Mouse (Mus musculus): ENCODE results near the gene Nme1. TPM values are rescaled to one million over a fixed set of nuclear protein-coding genes. Genes with fewer than 3 reads are reported as not detected.

The Nme1 gene
- polyA plus RNA-seq, 1 experiment = 50.4 TPM

GRCm38 (mm10) chr11:93969799-93970198, 1.5 kb upstream of the Nme1 start:
- H3K9ac ChIP-seq (ENCODE audit: low read depth, poor library complexity, severe bottlenecking) = no peak overlapping the region
- H3K9me3 ChIP-seq (replicated peaks; ENCODE audit: control insufficient read depth, insufficient read depth, low read length, poor library complexity, severe bottlenecking) = no peaks in the 10 kb centered on the region
- H3K4me1 ChIP-seq (ENCODE audit: control insufficient read depth, insufficient read depth, low read length) = peaks cover 4% of the 10 kb centered on the region
- H3K27ac ChIP-seq (ENCODE audit: insufficient read depth, low read length) = no peak overlapping the region
- H3K27me3 ChIP-seq (ENCODE audit: control insufficient read depth, insufficient read depth, low read length, poor library complexity, severe bottlenecking) = no peaks in the 10 kb centered on the region
- no peak overlapping the region for H3K4me3 ChIP-seq (ENCODE audit: low read depth, low read length)
- peaks cover 8% of the 10 kb centered on the region for H3K36me3 ChIP-seq (ENCODE audit: control insufficient read depth, insufficient read depth, low read length, poor library complexity, severe bottlenecking)
- TF ChIP-seq POLR2A (IDR thresholded peaks at IDR 0.05; ENCODE audit: insufficient read depth, low read length) = no peak
- no peak for TF ChIP-seq CTCF (IDR thresholded peaks at IDR 0.05; ENCODE audit: low read depth, low read length)
- TF ChIP-seq EP300 (IDR thresholded peaks at IDR 0.05; ENCODE audit: insufficient read depth, low read depth, low read length) = no peak

- Histone ChIP-seq H3K9ac (ENCODE audit: low read depth, poor library complexity, severe bottlenecking) (no peak overlapping the region), H3K4me3 (ENCODE audit: low read depth, low read length) (no peak overlapping the region), H3K4me1 (ENCODE audit: control insufficient read depth, insufficient read depth, low read length) (peaks cover 2% of the 10 kb centered on the region), H3K27ac (ENCODE audit: insufficient read depth, low read length) (no peak overlapping the region), H3K36me3 (ENCODE audit: control insufficient read depth, insufficient read depth, low read length, poor library complexity, severe bottlenecking) (peaks cover 14% of the 10 kb centered on the region), H3K27me3 (ENCODE audit: control insufficient read depth, insufficient read depth, low read length, poor library complexity, severe bottlenecking) (no peaks in the 10 kb centered on the region), H3K9me3 (replicated peaks; ENCODE audit: control insufficient read depth, insufficient read depth, low read length, poor library complexity, severe bottlenecking) (no peaks in the 10 kb centered on the region)
- no peak for TF ChIP-seq CTCF (IDR thresholded peaks at IDR 0.05; ENCODE audit: low read depth, low read length)
- no peak for TF ChIP-seq POLR2A (IDR thresholded peaks at IDR 0.05; ENCODE audit: insufficient read depth, low read length)
- TF ChIP-seq EP300 (IDR thresholded peaks at IDR 0.05; ENCODE audit: insufficient read depth, low read depth, low read length) = no peak
These were observed 850 bp upstream of the Nme1 start for GRCm38 (mm10) chr11:93969171-93969570.

GRCm38 (mm10) chr11:93968848-93969128, 467 bp upstream of the Nme1 start:
- Histone ChIP-seq H3K36me3 (ENCODE audit: control insufficient read depth, insufficient read depth, low read length, poor library complexity, severe bottlenecking) (peaks cover 17% of the 10 kb centered on the region), H3K27me3 (ENCODE audit: control insufficient read depth, insufficient read depth, low read length, poor library complexity, severe bottlenecking) (no peaks in the 10 kb centered on the region), H3K4me3 (ENCODE audit: low read depth, low read length) (no peak overlapping the region; the same call in 1 of the 2 replicates), H3K27ac (ENCODE audit: insufficient read depth, low read length) (no peak overlapping the region), H3K9ac (ENCODE audit: low read depth, poor library complexity, severe bottlenecking) (peak overlapping the region; percentile 38; the same call in 1 of the 2 replicates), H3K9me3 (replicated peaks; ENCODE audit: control insufficient read depth, insufficient read depth, low read length, poor library complexity, severe bottlenecking) (no peaks in the 10 kb centered on the region), H3K4me1 (ENCODE audit: control insufficient read depth, insufficient read depth, low read length) (peaks cover 2% of the 10 kb centered on the region)
- TF ChIP-seq CTCF (IDR thresholded peaks at IDR 0.05; ENCODE audit: low read depth, low read length) = no peak
- TF ChIP-seq EP300 (IDR thresholded peaks at IDR 0.05; ENCODE audit: insufficient read depth, low read depth, low read length) = no peak
- no peak for TF ChIP-seq POLR2A (IDR thresholded peaks at IDR 0.05; ENCODE audit: insufficient read depth, low read length)

- Histone ChIP-seq H3K4me1 (ENCODE audit: control insufficient read depth, insufficient read depth, low read length) (no peaks in the 10 kb centered on the region), H3K27me3 (ENCODE audit: control insufficient read depth, insufficient read depth, low read length, poor library complexity, severe bottlenecking) (no peaks in the 10 kb centered on the region), H3K9me3 (replicated peaks; ENCODE audit: control insufficient read depth, insufficient read depth, low read length, poor library complexity, severe bottlenecking) (no peaks in the 10 kb centered on the region), H3K36me3 (ENCODE audit: control insufficient read depth, insufficient read depth, low read length, poor library complexity, severe bottlenecking) (peaks cover 31% of the 10 kb centered on the region), H3K4me3 (ENCODE audit: low read depth, low read length) (peak overlapping the region; percentile 82), H3K9ac (ENCODE audit: low read depth, poor library complexity, severe bottlenecking) (peak overlapping the region; percentile 45), H3K27ac (ENCODE audit: insufficient read depth, low read length) (peak overlapping the region; percentile 17)
- TF ChIP-seq CTCF (IDR thresholded peaks at IDR 0.05; ENCODE audit: low read depth, low read length) (no peak), POLR2A (IDR thresholded peaks at IDR 0.05; ENCODE audit: insufficient read depth, low read length) (no peak)
These were observed 940 bp downstream of the Nme1 start for GRCm38 (mm10) chr11:93967381-93967780.

GRCm38 (mm10) chr11:93965391-93965790, 2.9 kb downstream of the Nme1 start:
- TF ChIP-seq POLR2A (IDR thresholded peaks at IDR 0.05; ENCODE audit: insufficient read depth, low read length) (no peak), CTCF (IDR thresholded peaks at IDR 0.05; ENCODE audit: low read depth, low read length) (no peak), EP300 (IDR thresholded peaks at IDR 0.05; ENCODE audit: insufficient read depth, low read depth, low read length) (no peak)
- no peaks in the 10 kb centered on the region for H3K9me3 ChIP-seq (replicated peaks; ENCODE audit: control insufficient read depth, insufficient read depth, low read length, poor library complexity, severe bottlenecking)
- no peak overlapping the region for H3K27ac ChIP-seq (ENCODE audit: insufficient read depth, low read length)

GRCm38 (mm10) chr11:93963013-93963412, 5.3 kb downstream of the Nme1 start:
- TF ChIP-seq POLR2A (IDR thresholded peaks at IDR 0.05; ENCODE audit: insufficient read depth, low read length) (no peak), CTCF (IDR thresholded peaks at IDR 0.05; ENCODE audit: low read depth, low read length) (no peak), EP300 (IDR thresholded peaks at IDR 0.05; ENCODE audit: insufficient read depth, low read depth, low read length) (no peak)
- Histone ChIP-seq H3K36me3 (ENCODE audit: control insufficient read depth, insufficient read depth, low read length, poor library complexity, severe bottlenecking) (peaks cover 65% of the 10 kb centered on the region), H3K27me3 (ENCODE audit: control insufficient read depth, insufficient read depth, low read length, poor library complexity, severe bottlenecking) (no peaks in the 10 kb centered on the region), H3K4me1 (ENCODE audit: control insufficient read depth, insufficient read depth, low read length) (no peaks in the 10 kb centered on the region), H3K9me3 (replicated peaks; ENCODE audit: control insufficient read depth, insufficient read depth, low read length, poor library complexity, severe bottlenecking) (no peaks in the 10 kb centered on the region), H3K9ac (ENCODE audit: low read depth, poor library complexity, severe bottlenecking) (no peak overlapping the region), H3K27ac (ENCODE audit: insufficient read depth, low read length) (no peak overlapping the region), H3K4me3 (ENCODE audit: low read depth, low read length) (no peak overlapping the region)

More at GRCm38 (mm10) chr11:93965391-93965790, 2.9 kb downstream of the Nme1 start:
- no peaks in the 10 kb centered on the region for H3K4me1 ChIP-seq (ENCODE audit: control insufficient read depth, insufficient read depth, low read length)
- H3K9ac ChIP-seq (ENCODE audit: low read depth, poor library complexity, severe bottlenecking) = no peak overlapping the region
- peaks cover 47% of the 10 kb centered on the region for H3K36me3 ChIP-seq (ENCODE audit: control insufficient read depth, insufficient read depth, low read length, poor library complexity, severe bottlenecking)
- H3K27me3 ChIP-seq (ENCODE audit: control insufficient read depth, insufficient read depth, low read length, poor library complexity, severe bottlenecking) = no peaks in the 10 kb centered on the region
- H3K4me3 ChIP-seq (ENCODE audit: low read depth, low read length) = no peak overlapping the region
